Mouse (Mus musculus) right cerebral cortex, postnatal 10 days (tissue): Measurements from ENCODE around the gene Arpc1b.
"Not testable (repeated sequence)": the region's sequence is repeated elsewhere in the genome, so short reads cannot be mapped to it uniquely, and the experiment has no call there.

Experiments used
- DNase-seq, 2 experiments: peaks; one replicate each; pipeline ENCODE4 v3.0.0; 2021; ENCODE audit warnings: low spot score in 2 of 2

Gene Arpc1b

DNA sequence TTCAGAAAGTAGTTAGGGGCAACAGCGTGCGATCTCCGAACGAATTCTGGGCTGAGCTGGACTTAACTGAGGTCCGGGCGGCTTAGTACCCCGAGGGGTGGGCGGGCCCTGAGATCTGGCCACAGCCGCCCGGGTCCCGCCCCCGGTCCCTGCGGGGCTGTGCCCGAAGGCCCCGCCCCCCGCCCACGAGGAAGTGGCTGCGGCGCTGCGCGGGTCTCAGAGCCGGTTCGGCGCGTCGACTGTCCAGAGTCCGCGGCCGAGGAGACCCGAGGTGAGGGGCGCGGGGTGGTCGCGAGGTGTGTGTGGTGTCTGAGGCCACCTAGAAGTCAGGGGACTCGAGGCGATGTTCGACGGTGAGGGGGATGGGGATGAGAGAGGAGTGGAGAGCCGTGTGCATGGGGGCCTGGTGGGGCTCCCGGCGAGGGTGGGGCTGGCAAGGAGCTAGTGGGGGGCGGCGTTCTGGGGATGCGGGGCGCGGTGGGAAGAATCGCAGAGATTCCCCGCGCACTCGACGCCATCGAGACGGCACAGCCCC is at the start of gene Arpc1b:
Arpc1b (plus strand) TSS at position 145 of the 535 bp plus-strand sequence.
- peak in 1 of 2 experiments; percentile 59 for DNase-seq

DNA sequence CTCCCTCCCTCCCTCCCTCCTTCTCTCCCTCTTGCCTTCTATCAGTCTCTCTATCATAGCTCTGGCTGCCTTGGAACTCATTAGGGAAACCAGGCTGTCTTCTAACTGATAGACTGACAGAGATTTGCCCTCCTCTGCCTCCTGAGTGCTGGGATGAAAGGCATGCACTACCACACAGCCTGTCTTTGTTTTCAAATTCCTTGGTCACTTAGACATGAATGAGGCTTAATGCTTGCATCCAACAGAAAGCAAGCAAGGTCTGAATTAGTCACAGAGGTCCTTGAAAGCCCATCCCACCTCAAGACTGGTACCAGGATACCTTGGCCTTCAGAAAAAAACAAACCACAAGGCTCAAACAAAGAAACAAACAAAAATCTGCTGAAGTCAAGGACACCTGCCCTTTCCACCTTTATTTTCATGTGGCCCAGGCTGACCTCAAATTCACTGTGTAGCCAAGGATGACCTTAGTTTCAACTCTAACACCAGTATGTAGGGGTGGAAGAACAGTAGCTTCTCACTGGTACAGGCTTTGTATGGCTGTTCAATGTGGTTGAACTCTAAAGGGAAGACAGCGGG is 49.2 kb upstream of the Arpc1b start:
- no peak for DNase-seq

DNA sequence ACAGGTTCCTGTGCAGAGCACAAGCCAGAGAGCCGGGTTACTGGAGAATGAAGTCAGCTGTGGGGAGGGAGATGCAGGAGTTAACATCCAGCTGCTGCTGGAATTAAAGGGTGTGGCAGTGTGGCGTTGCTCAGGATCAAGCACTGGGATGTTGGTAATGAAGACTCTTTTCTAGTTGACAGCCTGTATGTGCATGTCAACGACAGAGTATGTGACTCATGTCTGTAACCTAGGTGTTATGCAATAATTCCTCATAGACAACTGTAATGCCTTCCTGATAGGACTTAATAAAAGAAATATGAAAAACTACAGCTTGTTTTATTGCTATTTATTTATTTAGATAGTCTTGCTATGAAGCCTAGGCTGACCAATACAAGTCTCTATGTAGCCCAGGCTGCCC is 45.2 kb upstream of the Arpc1b start:
- no peak for DNase-seq

DNA sequence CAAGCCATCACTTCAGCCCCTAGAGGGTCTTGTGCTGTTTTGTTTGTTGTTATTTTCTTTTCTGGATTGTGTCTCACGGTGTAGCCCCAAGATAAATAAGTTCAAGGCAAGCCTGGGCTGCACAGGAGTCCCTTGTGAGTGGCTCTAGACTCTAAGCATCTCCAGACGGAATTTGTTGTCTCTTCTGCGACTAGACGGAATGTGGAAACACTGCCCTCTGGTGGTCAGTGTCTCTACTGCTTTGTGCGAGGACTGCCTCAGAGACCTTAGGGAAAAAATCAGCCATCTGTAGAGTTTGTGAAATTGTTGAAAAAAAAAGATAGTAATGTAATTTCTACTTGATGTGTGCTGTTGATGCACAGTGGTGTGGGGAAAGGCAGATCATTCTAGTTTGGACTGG is 44.3 kb upstream of the Arpc1b start:
- peak; percentile 79 to 88 for DNase-seq

DNA sequence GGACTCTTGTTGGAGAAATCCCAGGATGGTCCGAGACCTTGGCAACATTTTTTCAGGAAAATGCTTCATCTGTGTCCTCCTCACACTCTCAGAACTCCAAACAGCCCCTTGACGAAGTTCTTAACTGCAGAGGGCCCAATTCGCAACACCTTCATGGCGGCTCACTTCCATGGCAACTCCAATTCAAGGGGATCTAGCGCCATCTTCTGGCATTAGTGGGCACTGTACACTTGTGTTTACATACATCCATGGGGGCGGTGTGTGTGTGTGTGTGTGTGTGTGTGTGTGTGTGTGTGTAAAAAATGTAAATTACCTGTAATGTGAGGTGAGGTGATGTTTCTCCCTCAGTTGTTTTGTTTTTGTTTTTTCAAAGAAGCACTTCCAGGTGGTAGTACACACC is 42.7 kb upstream of the Arpc1b start:
- DNase-seq = no peak

DNA sequence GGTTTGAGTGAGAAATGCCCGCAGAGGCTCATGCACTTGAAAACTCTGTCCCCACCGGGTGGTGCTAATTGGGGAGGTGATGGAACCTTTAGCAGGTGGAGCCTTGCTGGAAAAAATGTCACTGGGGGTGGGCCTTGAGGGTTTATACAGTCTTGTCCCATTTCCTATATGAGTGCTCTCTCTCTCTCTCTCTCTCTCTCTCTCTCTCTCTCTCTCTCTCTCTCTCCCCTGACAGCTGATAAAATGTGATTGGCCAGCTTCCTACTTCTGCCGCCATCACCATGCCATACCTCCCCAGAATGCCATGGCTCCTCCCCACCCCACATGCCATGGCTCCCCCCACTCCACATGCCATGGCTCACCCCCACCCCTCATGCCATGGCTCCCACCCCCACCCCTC is 38.9 kb upstream of the Arpc1b start:
- DNase-seq = no peak

DNA sequence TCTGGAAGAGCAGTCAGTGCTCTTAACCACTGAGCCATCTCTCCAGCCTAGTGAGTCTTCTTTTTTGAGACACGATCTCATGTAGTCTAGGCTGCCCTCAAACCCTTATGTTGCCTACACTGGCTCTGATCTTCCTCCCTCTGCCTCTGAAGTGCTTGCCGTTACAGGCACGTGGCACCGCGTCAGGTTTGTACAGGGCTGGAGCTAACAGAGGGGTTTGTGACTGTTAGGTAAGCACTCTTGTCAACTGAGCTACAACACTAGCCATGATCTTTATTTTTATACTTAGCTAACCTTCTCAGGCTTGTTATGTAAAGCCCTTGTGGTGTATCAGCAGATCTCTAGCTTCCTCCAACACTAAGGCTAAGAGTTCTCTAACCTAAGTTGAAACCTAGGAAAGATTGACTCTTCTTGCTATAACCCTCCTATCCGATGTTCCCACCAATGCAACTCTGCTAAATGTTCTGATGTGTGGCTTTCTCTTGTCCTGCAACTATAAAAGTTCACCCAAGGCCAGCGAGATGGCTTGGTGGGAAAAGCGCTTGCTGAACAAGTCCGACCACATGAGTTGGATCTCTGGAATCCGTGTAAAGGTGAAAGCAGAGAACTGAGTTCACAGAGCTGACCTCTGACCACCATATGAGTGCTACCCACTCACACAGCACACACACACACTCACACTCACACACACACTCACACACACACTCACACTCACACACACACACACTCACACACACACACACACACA is 32.0 kb upstream of the Arpc1b start:
- DNase-seq = no peak

DNA sequence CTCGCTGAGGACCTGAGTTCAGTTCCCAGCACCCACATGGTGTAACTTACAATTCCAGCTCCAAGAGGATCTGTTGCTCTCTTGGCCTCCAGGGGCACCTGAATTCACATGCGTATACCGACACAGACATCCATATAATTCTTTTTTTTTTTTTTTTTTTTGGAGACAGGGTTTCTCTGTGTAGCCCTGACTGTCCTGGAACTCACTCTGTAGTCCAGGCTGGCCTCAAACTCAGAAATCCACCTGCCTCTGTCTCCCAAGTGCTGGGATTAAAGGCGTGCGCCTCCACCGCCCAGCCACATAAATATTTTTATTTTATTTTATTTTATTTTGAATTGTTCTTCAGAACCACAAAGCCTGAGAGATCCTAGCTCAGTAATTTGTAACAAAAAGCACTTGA is 30.8 kb upstream of the Arpc1b start:
- DNase-seq = not testable (repeated sequence)

DNA sequence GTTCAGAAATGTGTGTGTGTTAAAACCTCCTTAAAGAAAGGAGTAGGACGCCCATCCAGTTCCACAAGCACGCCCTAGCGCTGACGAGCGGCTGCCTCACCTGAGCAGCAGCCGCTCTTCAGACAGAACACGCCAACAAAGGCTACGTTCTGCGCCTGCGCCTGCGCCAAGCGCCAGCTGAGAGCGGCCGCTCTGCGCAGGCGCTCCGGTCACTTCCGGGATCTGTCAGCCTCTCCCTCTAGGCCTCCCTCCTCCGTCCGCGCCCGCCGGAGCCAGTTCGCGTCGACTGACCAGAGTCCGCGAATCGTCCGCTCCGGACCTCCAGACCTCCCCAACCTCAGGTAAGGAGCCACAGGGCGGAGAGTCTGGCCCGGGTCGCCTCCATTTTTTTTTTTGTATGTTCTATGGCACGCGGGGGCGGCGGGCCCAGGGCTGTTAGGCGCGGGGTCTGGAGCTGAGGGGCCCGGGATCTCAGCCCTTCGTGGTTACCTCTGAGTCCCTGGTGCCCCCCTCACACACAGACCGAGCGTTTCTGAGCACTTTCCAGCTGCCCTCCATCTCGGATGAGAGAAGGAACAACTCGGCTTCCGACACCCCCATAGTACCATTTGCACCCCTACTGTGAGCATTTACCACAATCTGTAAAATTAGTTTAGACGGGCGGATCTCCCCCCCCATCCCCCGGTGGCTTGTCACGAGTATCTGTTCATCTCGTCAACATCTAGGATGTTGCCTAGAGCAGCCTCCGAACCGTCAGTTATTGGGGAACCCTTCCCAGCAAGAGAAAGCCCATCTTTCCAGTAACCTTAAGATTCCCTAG is 30.2 kb upstream of the Arpc1b start, which contains the start of the genes Arpc1a and Kpna7:
Arpc1a (plus strand) TSS at position 199 of the 820 bp plus-strand sequence.
Kpna7 (minus strand) TSS at position 399 of the 820 bp plus-strand sequence.
- peak; percentile 94 to 96 for DNase-seq

DNA sequence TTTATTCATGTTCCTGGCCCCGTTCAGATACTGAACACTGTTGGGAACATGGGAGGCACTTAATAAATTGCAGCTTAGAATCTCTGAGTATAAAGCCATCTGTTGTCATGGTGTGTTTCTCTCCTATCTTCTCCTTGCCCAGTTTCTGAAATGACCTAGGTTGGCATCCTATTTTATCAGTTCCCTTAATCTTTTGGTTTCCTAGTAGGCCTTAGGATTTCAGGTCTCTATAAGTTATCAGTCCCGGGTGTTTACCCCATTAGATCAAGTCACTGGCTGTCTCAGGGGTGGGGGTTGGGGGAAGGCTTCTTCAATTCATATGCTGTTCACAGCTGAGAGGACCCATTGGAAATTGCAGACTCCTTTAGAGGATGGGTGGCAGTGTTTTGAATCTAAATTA is 29.2 kb upstream of the Arpc1b start:
- no peak for DNase-seq

DNA sequence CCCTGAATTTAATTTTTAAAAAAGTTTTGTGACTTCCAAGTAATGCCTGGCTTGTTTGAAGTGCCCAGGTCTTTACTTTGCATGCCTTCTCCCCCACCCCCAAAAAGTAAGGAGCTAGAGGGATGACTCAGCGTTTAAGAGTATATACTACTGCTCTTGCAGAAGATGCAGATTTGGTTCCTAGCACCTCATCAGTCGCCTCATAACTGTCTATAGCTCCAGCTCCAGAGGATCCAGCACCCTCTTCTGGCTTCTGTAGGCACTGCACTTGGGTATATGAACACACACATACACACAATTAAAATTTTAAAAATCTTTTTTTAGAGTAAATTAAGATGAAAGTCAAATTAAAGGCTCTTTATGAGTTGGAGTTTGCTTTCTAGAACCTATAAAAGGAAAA is 25.8 kb upstream of the Arpc1b start:
- no peak for DNase-seq

DNA sequence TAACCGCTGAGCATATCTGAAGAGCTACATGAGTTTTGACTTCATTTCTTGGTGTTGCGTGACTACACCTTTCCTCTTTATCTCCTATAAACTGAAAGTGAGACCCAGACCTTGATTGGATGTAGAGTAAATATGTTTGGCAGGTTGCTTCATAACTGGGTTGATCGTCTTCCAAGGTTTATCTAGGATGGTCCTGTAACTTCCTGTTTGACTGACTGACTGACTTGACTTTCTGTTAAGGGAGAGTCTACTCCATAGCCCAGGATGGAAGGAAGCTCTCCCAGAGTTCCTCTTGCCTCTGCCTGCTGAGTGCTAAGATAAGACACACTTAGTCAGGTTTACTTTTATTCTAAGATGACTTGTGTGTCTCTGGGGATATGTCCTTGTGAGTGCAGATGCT is 24.1 kb upstream of the Arpc1b start:
- no peak for DNase-seq

DNA sequence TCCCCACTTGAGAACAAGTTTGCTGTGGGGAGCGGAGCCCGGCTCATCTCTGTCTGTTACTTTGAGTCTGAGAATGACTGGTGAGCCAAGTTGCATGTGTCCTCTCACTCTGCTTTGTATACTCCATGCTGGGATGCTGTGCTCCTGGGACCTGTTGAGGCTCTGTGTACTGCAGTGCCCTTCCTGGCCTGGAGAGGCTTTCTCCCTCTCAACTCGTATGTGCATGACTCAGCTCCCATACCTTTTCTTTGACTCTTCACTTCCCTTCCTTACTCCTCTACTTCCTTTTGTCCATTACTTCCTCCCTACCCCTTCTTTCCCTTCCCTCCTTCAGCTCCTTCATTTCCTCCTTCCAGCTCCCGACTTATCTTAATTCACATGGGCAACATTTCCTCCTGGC is 17.8 kb upstream of the Arpc1b start:
- no peak for DNase-seq

DNA sequence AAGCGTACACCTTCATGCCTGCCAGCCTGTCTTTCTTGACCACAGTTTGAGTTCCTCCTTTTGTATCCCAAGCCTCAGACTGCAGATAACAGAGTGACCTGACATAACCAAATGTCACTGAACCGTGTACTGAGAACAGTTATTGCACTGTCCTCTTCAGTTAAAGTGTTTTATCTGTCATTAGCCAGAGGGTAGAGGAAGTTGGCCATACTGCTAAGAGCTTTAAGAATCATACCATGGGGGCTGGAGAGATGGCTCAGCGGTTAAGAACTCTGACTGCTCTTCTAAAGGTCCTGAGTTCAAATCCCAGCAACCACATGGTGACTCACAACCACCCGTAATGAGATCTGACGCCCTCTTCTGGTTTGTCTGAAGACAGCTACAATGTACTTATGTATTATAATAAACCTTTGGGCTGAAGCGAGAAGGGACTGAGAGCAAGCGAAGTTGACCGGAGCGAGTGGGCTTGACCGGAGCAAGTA is 15.6 kb upstream of the Arpc1b start:
- no peak for DNase-seq

DNA sequence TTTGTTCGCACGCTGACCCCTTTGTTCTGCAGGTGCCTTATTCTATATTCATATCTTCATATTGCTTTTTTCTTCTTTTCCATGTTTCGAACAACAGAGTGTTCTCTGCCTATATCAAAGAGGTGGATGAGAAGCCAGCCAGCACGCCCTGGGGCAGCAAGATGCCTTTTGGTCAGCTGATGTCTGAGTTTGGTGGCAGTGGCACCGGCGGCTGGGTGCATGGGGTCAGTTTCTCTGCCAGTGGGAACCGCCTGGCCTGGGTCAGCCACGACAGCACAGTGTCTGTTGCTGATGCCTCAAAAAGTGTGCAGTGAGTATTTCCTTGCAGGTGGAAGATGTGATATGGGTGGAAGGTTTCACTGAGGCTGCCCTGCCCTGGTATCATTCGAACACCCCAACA is 13.1 kb upstream of the Arpc1b start:
- DNase-seq = no peak

DNA sequence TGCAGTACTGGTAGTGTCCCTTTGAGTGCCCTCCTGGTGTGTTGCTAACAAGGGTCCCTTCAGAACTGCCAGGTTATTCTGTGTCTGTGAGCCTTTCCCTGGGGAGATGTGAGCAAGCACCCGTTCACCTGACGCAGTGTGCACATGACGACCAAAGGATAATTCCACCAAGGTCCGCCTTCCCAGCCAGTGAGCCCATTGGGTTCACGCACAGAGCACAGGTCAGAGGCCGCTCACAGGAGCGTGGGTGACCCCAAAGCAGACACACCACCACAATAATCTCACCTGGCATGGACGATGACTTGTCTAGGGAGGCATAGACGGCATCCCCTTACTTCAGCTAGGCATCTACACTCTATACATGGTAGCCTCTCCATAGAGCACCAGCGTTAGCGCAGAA is 12.6 kb upstream of the Arpc1b start:
- not testable (repeated sequence) for DNase-seq

DNA sequence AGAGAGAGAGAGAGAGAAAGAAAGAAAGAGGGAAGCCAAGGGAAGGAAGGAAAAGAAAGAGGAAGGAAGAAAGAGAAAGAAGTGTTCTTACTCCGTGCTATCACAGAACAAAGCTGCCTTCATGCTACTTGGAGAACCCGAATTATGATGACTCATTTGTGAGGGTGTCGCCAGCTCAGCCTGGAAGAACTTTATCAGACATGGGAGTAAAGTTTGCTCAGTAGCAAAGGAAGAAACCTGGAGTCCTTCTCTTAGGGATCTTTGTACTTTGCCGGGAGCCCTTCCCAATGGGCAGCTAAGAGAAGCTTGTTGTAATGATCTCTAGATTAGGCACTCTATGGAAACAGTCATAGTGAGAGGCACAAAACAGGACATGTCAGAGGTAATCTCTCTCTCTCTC is 11.3 kb upstream of the Arpc1b start:
- DNase-seq = no peak

DNA sequence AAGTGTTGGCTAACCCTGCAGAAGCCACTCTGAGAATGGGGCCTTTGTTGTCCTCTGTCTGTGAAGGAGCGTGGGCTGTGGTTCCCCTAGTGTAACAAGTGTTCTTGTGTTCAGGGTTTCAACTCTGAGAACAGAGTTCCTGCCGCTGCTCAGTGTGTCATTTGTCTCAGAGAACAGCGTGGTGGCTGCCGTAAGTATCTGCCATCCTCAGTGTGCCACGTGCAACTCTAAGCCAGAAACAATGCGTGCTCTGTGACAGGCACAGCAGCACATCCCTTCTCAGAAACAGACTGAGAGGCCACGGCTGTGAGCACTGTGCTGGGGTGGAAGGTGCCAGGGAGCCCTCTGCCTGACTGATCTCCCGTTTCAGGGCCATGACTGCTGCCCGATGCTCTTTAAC is 9.7 kb upstream of the Arpc1b start:
- peak; percentile 52 to 62 for DNase-seq

DNA sequence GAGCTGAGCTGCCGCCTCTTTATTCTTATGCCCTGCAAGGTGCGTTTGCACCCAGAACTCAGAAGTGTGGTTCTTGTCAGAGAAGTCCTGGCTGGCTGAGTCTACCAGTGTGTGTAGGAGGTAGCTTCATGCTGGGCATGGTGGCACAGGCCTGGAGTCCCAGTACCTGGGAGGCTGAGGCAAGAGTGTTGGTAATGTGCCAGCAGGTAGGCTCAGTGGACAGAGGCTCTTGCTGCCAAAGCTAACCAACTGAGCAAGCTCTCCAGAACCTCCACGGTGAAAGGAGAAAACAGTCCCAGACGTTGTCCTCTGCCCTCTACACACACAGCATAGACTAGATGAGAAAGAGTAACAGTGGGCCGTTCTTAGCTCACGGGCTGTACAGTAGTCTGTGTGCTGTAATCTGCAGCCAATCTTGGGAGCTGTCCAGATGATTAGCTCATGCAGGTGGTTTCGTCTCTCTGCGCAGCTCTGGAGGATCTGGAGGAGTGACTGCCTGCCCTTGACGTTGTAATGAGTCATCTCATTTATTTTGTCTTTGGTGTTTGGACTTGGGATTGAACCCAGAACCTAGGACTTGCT is 8.2 kb upstream of the Arpc1b start:
- no peak for DNase-seq

DNA sequence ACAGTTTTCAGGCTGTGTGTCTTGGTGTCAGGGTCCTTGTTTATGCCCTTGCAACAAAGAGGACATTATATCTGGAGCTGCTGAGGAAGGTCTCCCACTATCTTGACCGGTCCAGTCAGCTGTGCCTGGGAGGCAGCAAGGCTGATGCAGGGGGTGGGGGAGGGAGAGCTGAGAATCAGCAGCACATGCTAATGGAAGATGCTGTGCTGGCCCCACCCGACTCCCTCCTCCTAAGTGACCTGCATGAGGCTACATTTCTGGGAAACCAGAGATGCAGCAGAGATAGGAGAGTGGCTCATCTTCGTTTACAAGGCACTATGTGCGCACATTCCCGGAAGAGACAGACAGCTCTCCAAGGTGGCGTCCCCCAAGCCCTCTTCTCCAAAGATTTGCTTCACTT is 3.6 kb upstream of the Arpc1b start:
- DNase-seq = no peak

DNA sequence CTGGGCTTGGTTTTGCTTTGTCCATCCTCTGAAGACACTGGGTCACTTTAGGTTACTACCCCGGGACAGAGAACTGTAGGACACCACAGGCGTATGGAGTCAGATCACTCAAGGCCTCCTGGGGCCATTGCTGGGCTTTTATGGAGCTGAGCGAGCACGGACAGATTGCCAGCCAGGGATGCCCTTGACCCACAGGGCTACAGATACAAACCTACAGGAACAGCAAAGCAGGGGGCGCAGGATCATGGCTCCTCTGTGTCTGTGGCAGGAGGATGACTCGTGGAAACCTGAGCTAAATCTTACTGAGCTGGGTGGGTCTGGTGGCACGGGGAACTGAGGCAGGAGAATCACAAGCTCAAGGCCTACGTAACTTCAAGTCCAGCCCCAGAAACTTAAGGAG is 1.4 kb upstream of the Arpc1b start:
- no peak for DNase-seq

DNA sequence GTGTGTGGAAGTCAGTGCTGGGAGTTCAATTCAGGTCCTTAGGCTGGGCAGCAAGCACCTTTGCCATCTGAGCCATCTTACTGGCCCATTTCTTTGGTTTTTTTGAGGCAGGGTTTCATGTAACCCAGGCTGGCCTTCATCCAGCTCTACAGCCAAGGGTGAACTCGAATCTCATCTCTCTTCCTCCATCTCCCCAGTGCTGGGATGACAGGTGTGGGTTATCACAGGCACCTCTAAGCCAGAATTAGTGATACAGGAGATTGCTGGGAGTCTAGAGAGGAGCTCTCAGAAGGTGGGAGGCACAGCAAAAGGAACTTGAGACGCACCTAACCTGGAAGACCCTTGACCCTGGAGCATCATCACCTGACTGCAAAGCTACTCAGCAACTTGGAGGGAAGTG is 599 bp upstream of the Arpc1b start:
- no peak for DNase-seq
